Mouse (Mus musculus): Measurements from ENCODE around the gene Parn.
"Not testable (repeated sequence)": the region's sequence is repeated elsewhere in the genome, so short reads cannot be mapped to it uniquely, and the experiment has no call there.

Gene Parn

DNA sequence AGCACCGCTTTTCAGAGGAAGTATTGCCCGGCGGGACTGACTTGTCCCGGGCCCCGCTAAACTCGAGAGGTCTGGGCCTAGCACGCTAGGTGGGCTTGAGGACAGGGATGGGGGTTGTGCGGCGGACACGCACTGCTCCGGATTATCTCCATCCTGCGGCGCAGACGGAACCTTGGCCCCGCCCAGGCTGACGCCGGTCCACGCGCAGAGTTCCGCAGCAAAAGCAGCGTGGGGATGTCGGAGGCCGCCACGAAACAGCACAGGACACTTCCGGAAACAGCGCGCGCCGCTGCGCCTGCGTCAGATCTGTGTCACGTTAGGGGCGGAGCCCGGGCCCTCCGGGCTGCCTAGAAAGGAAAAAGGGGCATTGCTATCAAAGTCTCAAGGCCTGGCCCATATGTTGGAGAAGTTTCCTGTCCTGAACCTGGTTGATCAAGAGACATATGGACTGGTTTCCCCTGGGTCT, at the start of gene Parn:
Gene Parn, minus strand, starts transcription at position 293 of the 466 bp plus-strand sequence.
- CTCF ChIA-PET: no interaction called here

DNA sequence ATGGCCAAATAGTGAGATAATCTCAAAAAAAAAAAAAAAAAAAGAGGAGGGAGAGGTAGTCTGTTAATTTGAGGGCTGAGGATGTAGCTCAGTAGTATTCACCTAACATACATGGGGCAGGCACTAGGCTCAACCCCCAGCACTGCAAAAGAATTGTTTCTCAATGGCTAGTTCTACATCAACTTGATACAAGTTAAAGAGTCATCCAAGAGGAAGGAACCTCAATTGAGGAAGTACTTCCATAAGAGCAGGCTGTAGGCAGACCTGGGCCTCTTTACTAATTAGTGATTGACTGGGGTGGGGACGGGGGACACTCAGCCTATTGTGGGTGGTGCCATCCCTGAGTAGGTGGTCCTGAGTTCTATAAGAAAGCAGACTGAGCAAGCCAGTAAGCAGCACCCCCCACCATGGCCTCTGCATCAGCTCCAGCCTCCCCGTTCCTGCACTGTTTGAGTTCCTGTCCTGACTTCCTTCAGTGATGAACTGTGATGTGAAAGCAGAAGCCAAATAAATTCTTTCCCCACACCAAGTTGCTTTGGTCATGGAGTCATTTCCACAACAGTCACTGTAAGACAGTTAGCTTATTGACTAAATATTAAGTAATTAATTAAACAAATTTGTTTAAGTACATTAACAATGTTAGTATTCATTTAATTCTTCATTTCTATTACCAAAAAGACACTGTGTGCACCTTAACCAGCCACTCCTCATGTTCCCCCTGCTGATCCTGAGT, 49.0 kb upstream of the Parn start:
- CTCF ChIA-PET: no interaction called here

DNA sequence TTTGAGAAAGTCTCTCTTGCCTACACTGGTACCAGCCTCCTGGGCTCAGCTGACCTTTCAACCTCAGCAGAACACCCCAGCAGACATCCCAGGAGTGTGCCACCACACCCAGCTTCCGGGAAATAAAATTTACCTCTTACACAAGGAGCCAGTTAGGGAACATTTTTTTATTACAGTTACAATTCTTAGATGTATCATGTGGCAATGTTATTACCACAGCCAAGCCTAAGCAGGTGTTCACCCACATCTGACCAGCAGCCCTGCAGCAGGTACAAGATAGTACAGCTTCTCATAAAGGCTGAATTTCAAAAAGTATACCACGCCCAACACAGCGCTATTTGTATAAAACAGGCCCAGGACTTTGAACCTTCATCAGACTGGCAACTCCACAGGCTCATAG, 46.9 kb upstream of the Parn start:
- CTCF ChIA-PET: interaction anchor here (0.5 kb wide), 1 partner anchor 39 kb away, joined by 5 read pairs; no protein-coding TSS in a partner anchor

DNA sequence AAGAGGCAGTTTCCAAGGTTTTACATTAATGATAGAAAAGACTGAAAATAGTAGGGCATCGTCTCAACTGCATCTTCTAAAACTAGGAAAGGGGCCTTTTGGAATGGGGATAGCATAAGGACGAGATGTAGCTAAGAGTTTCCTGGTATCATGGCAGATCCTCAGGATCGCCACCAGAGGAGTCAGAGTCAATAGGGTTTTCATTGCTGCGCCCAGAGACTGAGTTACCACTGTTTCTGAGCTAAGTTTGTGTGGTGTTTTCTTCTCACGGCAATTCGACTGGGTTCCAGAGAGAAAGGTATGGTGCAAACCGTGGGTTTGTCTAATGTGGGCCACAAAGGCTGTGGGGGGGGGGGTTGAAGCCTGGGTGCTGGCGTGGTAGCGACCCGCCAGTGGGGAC, 36.7 kb upstream of the Parn start:
- CTCF ChIA-PET: no interaction called here

DNA sequence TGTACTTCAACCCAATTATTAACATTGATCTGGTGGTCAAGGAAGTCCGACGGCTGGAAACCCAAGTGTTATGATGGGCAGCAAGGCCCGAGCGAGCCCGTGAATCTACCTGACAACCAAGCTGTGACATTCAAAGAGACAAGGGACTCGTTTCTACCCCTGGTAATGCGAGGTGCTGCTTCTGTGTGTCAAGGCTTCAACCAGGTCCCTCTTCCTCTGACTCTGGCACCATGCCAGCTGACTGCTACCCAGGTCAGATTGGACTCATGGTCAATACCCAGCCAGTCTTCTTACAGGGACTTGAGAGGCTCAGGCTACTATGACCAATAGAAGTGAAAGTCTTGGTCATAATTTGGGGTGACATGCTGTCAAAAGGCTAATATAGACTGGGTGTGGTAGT, 34.2 kb upstream of the Parn start:
- CTCF ChIA-PET: no interaction called here

DNA sequence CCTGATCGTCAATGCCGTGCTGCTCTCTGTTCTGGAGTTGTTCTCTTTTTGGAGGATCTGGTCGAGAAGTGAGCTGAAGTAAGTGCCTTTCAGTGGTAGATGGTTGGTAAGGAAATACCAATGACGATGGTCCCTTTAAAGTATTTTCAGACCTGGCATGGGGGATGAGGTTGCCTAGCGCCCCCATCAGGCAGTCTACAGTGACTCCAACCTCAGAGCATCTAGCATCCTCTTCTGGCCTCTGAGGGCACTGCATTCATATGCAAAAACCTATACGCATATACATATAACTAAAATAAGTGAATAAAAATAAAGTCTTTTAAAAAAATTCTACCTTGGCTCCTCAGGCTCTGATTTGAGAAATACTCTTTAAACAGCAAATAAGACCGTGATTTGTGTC, 31.0 kb upstream of the Parn start:
- CTCF ChIA-PET: no interaction called here

DNA sequence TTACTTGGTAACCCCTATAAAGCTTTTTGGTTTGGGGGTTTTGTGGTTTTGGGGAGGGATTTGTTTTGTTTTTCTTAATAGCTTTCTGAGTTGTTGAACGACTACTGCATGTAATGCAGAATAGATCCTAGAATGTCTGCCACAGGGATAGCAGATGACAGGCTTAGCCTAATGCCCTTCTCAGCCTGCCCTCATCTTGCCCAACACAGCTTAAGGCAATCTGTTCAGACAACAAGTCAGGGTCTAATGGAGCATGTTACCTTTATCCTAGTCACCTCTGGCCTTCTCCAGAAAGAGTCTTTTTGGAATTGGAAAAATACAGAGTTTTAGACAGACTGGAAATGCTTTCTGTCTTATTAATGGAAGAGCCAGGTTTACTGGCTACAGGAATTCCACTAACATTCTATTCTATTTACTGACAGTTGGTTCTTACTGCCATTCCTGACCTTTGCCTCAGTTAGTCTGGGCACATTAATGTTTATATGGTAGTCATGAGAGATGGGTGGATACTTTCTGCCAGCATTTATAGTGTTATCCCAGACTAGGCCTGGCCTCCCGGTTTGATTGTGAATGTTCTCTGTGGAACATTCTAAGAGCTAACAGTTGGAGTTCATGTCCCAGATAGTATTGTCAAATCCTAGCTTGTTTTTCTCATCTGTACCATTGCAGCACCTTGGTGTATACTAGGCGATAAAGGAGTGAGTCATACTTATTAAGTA, 10.8 kb upstream of the Parn start:
- CTCF ChIA-PET: no interaction called here

DNA sequence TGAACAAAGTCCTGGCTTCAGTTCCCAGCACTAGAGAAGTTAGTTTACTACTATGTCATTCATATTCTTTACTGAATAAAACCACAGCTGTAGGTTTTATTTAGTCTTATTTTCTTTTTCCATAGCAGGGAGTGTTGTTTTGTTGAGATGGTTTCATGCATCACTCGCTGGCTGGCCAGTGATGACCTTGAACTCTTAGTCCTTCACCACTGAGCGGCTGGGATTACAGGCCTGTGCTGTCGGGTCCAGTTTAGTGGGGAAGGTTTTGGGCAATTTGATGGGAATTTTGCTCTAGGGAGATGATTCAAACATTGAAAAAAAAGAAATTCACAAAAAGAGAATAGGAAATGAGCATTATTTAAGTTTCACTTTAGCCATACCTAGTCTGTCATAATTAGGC, 6.5 kb upstream of the Parn start:
- CTCF ChIA-PET: no interaction called here

DNA sequence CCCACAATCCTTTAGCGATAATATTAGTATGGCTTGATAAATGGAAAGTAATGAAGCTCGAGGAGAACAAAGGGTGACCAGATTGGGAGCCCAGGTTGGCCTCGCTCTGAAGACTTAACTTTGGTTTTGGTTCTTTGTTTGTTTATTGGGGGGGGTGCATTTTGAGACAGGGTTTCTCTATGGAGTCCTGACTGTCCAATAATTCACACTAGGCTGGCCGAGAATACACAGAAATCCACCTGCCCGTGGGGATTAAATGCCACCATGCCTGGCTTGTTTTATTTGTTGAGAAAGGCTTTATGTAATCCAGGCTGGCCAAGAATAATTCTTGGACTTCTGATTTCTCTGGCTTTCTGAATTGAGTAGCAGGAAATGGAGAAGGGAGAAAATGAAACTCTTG, 5.1 kb upstream of the Parn start:
- CTCF ChIA-PET: no interaction called here

DNA sequence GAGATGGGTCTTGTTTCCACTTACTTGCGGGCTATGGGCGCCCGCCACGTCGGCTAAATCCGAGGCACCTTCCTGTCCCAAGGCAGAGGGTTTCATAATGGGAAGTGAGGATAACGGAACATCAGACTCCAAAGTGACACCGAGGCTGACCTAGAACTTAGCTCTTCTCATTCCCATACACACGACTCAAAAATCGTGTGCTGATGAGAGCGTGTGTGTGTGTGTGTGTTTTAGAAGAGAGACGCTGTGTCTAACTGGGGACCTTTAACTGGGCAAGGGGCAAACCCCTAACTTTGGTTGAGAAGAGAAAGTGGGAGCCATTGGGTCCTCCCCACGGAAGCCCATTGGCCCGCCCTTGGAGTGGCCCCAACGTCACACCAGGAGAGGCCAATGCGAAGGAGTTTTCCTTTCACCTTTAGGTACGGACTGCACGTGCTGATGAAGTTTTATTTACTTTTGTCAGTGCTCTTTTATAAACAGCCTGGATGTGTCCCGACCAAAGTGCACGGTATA, 4.5 kb upstream of the Parn start:
- CTCF ChIA-PET: no interaction called here

DNA sequence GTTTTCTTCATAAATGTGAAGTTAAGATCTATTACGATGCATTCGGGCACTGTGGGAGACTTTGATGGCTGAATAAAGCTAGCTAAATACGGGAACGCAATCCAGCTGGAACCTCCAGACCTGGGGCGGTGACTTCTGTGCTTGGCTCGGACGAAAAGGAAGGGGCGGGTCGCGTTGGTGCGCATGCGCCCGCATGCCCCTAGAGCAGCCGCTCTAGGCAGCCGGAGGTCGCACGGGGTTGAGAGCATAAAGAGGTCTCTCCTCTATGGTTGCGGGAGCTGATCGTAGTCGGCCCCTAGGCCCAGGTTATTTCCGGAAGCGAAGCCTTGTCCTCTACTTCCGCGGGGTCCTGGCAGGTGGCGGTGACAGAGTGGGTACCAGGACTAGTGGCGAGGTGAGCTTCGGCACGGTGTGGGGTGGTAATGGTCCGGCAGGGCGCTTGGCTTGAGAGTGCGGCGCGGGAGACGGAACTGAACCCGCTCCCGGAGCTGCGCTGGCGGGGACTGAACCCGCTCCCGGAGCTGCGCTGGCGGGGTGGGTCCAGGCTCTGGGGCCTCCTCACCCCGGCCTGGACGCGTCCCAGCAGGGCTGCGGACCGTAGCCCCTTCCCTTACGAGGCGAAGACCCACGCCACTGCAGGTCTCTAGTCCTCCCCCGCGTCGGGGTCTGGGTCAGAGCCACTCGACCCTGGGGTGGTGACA, 3.9 kb upstream of the Parn start, which contains the start of the genes Bfar and 3110001I22Rik:
Gene Bfar, plus strand, starts transcription at position 174 of the 701 bp plus-strand sequence.
Gene 3110001I22Rik, plus strand, starts transcription at position 245 of the 701 bp plus-strand sequence.
- CTCF ChIA-PET: no interaction called here

DNA sequence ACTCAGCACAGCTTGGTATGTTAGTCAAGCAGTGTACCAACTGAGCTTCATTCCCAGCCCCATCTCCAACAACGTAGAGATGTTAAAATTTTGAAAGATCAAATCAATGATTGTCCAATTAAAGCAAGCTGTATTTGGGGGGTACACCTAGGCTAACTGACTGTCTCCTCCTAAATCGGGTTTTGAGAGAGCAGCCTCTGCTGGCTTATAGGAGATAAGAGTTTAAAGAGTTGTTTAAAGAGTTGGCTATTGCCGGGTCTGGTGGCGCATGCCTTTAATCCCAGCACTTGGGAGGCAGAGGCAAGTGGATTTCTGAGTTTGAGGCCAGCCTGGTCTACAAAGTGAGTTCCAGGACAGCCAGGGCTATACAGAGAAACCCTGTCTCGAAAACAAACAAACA, 2.9 kb upstream of the Parn start:
- CTCF ChIA-PET: not testable (repeated sequence)

DNA sequence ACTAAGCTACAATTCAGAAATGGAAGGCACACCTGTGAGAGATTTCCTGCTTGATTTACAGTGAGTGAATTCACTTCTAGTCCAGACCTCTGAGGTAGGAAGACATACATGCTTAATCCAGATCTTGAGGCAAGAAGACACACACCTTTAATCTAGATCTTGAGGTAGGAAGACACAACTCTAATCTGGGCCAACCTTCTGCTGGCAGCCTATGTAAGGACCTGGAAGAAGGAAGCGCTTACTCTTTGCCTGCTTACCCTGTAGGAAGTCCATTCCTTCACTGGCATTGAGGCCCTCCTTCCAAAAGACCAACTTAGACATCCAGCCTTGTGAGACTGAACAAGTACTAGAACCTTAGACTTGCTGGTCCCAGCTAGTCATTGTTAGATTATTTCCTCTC, 1.3 kb upstream of the Parn start:
- CTCF ChIA-PET: no interaction called here

DNA sequence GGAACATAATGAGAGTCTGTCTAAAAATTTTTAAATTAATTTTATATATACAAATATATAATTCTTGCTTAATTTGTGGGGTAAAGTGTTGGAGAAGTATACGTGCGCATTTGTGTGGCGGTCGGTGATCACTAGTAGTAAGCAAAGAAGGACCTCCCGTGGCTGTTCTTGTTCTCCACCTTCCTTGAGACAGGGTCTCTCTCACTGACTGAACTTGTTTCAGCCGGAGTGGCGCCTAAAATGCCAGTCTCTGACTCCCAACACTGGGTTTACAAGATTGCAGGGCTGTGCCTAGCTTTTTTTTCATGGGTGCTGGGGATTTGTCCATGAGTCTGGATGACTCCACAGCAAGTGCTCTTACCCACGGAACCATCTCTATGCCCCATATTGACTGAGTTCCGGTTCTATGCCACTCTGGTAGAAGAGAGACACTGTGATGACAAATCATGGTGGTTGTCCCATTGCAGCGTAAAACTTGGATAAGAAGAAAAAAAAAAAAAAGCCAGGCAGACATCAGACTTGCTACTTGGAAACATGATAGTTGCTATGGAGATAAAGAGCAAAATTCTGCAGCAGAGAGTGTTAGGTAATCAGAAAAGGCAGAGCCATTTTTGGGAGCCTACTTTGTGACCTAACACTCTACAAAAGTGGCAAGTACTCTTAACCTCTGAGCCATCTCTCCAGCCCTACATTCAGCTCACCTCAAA, 585 bp upstream of the Parn start:
- CTCF ChIA-PET: no interaction called here

DNA sequence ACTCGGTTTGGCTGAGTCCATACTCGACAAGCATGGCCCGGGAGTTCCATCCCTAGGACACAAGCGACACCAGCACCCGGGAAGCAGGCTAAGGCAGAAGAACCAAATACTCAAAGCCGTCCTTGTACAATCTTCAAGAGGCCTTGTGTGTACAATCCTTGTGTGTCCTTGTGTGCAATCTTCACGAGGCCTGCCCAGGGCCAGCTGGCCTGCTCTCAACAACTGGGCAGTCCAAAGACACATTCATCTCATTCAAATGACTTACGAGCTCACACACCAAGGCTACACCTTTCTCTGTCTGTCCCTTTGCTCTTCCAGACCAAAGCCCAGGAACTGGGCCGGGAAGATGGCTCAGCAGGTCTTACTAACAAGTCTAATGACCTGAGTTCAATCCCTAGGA, 7.2 kb downstream of the Parn start:
- CTCF ChIA-PET: no interaction called here

DNA sequence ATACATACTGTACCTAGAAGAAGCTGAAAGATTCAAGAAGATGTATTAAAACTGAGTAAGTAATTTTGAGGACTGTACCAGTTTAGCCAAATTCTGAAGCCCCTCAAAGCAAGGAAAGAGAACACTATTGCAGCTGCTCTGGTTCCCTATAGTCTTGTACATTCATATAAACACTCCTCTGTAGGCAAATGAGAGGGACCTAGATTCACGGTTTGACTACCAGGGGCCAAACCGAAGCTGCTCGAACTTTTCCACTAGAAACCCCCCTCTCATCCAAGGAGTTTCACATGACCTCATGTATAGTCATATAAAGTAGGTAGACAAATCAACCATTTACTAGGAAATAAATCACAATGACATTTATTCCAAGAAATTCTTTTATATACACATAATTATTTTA, 9.1 kb downstream of the Parn start:
- CTCF ChIA-PET: no interaction called here

DNA sequence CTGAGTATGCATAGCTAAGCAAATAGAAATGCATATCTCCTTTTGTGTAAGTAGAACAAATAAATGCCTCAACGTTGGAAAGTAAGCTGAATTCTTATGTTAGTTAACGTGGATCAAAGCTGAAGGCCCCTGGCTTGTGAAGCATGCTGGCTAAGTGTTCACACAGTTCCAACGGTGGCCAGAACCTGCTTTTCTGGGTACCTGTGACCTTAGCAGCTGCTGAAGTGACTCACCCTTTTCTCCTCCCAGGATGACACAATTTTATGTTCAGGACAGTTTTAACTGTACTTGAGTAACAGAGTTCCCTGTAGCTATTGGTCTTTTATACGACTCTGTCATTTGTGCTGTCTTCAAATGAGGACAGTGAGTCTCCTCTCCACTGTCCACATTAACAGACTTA, 22.0 kb downstream of the Parn start:
- CTCF ChIA-PET: no interaction called here

DNA sequence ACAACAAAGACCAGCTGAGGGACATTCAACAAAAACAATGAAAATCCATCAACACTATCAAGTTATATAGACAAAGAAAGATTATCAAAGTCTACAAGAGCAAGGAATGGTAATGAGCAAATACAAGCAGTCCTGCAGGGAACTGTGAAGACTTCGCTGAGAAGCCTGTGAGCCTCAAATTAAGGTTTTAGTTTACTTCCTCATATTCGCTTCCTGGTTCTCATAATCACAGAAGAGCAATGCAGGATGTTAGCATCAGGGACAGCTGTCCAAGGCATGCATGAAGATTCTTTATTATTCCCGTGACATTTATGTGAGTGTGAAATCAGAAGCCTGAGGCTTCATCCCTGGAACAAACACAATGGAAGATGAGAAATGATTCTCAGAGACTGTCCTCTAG, 23.5 kb downstream of the Parn start:
- CTCF ChIA-PET: interaction anchor here (0.6 kb wide), 1 partner anchor 523 kb away, joined by 5 read pairs; no protein-coding TSS in a partner anchor

DNA sequence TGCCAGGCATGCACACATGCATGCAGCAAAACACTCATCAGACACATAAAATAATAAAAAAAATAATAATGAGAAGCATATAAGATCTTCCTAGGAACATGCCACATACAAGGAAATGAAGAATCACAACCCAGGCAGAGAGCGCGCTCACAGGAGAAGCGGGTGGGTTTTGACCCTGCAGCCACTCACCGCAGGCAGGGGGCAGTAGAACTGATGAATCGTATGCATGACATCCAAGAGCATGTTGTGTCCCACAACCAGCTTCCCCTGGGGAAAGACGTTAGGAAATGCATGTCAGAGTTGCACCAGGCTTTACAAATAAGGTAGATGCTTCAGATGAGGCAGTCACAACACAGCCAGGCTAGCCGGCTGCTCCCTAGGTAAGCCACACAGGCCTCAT, 27.9 kb downstream of the Parn start:
- CTCF ChIA-PET: no interaction called here

DNA sequence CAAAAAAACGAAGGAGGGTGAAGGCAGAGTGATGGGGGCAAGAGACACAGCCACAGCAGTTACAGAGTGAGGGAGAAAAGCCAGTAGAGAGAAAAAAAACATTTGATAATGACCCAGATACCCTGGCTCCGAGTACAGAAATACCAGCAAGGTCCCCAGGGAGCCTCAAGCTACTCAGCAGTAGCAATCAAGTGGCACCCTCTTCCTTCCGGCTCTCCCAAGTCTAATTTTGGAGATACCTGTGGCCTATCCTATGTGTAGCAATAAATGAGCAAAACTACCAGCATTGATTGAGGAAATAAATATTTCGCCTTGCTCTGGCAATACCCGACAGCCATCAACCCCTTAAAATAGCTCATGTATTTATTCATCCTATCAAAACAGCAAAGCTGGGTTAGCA, 28.5 kb downstream of the Parn start:
- CTCF ChIA-PET: no interaction called here

DNA sequence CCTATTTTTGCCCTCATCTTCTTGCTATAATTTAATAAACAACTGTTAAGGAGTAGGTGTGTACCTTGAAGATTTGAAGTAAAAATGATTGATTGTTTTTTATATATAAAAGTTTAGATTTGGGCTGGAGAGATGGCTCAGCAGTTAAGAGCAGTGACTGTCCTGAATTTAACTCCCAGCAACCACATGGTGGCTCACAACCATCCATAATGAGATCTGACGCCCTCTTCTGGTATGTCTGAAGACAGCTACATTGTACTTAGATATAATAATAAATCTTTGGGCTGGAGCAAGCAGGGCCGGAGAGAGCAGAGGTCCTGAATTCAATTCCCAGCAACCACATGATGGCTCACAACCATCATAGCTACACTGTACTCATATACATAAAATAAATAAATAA, 29.8 kb downstream of the Parn start:
- CTCF ChIA-PET: not testable (repeated sequence)

DNA sequence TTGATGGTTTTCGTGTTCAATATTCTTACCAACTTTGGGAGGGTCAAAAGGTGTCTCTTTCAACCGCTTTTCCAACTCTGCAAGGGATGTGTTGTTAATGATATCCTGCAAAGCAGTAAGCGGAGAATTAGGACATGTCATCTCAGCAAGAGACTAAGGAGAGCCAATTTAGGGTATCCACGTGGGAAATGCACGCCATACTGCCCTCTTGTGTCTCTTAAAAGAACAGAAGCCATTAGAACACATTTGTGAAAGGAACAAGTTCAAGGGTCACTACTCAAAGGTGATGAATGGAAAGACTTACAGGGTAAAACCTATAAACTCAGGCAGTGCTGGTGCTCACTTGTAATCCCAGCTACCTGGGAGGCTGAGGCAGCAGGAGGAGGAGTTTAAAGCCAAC, 39.6 kb downstream of the Parn start:
- CTCF ChIA-PET: no interaction called here
